Mouse (Mus musculus): ENCODE results near the gene Gm17359.

DNA sequence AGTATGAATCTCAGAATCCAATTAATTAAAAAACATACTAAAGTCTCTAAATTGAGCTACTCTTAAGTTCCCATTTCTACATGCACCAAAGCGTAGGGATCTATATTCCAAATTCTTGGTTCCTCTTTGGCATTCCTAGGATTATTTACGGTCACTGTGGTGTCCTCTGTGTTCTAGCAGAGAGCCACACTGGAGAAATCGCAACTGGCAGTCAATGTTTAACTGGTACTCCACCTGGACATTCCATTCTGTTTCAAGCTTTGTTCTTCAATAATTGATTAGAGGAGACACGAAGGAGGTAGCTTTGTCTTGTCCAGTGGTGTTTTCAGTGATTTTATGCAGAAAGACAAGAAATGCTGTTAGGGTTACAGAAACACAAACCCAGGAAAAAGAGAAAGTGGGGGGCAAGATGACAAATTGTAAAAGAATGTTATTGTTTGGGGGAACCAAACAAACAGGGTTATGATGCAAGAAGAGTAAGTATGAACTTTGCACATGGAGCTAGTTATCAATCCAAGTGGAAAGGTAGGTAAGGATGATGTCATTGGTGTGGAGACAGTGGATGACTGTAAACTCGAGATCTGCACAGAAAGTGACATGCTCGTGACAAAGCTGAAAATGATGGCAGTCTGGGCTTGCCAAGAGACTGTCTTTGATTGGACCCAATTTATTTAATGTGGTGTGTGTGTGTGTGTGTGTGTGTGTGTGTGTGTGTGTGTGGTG lies 43.6 kb downstream of the Gm17359 start:
- TF ChIP-seq CTCF (IDR thresholded peaks at IDR 0.05; ENCODE audit: control insufficient read depth, insufficient read depth, low read length) (no peak), POLR2A (IDR thresholded peaks at IDR 0.05; ENCODE audit: borderline replicate concordance, control insufficient read depth, low read depth, low read length) (no peak)

Measured in bone marrow, adult 2 months (tissue).